Mouse (Mus musculus) spleen, adult 2 months (tissue): ENCODE measurements around the gene Pou2f2.

Source experiments
- CTCF ChIP-seq: fragments of 200-500 bp; IDR thresholded peaks from 2 replicates; pipeline ENCODE4 v1.5.1; 2011; ENCODE audit warnings: mild to moderate bottlenecking, inconsistent platforms; ENCODE audit not compliant: insufficient read depth, insufficient read length, insufficient replicate concordance; ENCODE audit errors: extremely low read depth
- POLR2A ChIP-seq: fragments of 200-500 bp; IDR thresholded peaks from 2 replicates; pipeline ENCODE4 v1.6.1; 2011; ENCODE audit warnings: low read depth, low read length, inconsistent platforms

DNA sequence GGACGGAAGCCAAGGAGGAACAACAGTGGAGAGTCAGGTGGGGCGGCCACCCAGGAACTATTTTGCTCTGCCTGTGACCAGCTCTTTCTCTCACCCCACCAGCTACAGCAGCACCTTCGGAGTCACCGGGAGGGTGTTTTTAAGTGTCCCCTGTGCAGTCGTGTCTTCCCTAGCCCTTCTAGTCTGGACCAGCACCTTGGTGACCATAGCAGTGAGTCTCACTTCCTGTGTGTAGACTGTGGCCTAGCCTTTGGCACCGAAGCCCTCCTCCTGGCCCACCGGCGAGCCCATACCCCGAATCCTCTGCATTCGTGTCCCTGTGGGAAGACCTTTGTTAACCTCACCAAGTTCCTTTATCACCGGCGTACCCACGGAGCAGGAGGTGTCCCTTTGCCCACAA lies 99.1 kb downstream of the Pou2f2 start:
- TF ChIP-seq CTCF (no peak), POLR2A (no peak)
